Mouse (Mus musculus) left cerebral cortex, adult 11 months (tissue): Measurements from ENCODE around the gene Fosl1.
A peak's percentile ranks its signal among the peaks of the same experiment; 100 is the strongest.

Experiments used
- DNase-seq: peaks from one replicate; pipeline ENCODE4 v3.0.0; 2022; ENCODE audit warnings: low spot score

Gene Fosl1

DNA sequence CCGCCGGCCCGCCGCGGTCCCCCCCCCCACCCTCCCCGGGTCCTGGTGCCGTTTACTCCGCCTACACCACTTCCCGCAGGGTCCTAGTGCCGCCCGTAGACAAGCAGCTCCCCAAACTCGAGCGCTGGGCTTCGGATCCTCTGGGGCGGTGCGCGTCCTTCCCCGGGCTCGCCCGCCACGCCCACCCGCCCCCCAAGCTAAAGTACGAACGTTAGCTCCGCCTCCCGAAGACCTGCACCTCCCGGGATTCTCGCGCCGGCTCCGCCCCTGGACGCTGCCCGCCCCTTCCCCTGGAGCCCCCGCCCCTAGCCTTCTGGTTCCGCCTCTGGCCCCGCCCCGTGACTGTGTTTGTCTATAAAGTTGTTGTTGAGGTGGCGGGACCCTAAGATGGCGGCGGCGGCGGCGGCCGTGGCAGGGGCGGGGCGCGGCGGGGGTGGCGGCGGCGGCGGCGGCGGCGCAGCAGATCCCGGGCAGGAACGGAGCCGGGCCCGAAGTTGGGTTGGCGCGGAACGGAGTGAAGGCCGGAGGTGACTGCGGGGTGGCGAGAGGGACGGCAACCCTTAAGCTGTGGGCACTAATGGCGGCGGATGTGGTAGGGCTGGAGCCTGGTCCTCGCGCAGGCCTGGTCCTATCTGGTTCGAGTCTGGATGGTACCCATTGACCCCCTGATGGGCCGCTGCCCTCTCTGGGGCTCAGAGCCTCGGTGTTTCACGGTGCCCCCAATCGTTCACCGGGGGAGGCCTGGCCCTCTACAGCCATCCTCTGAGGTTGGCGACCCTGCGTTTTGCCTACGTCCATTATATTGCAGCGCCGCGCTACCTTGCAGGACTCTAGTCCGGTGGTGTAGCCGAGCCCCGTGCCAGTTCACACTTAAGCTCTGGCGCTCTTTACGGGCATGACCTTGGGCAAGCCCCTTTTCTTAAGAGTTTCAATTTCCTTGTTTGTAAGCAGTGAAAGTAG, 22.3 kb upstream of the Fosl1 start, which contains the start of the genes Drap1 and AI837181:
Gene Drap1 (minus strand): TSS at position 198 of the 960 bp plus-strand sequence.
Gene AI837181 (plus strand): TSS at position 363 of the 960 bp plus-strand sequence.
- DNase-seq = peak; percentile 85

GRCm38 (mm10) chr19:5425906-5426565, 21.3 kb upstream of the Fosl1 start:
- no peak for DNase-seq

DNA sequence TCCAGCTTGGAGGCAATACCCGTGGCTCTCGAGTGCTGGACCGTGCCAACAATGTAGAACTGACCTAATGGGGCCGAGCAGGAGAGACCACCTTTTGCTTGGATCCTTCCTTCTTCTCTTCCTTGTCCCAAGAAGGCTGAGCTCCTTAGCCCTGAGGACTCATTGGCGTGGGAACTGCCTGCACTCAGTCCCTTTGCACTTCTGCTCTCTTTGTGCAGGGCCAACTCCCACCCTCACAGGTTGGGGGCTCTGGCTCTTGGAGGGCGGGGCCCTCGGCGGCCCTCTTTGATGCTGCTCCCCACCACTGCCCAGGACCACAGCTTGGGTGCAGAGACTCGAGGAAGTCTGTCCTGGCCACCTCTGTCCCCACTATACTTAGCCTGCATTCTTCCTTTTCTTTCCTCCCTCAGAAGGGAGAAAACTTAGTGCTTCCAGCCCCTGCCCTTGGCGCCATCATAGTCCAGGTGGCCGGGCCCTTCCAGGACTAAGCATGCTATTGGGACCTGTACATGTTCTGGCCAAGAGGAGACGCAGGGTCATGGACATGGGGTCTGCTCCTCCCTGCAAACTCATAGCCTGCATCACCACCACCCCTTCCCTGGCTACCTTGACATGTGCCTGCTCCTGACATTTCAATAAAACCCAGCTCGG, 20.6 kb upstream of the Fosl1 start:
- DNase-seq = no peak

DNA sequence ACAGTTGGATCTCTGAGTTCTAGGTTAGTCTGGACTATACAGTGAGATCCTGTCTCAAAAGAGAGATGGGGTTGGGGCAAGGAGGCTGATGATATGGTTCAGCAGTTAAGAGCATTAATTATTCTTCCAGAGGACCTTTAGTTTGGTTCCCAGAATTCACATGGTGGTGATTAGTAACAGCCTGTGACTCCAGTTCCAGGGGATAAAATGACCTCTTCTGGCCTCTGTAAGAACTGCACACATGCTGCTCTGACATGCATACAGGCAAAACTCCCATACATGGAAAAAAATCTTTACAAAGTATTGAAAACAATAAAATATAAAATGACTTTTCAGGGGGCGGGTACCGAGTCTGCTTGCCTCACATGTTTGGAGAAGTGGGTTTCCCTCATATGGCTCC, 19.3 kb upstream of the Fosl1 start:
- no peak for DNase-seq

- no peak for DNase-seq
Observed at GRCm38 (mm10) chr19:5429219-5429618, 18.1 kb upstream of the Fosl1 start.

DNA sequence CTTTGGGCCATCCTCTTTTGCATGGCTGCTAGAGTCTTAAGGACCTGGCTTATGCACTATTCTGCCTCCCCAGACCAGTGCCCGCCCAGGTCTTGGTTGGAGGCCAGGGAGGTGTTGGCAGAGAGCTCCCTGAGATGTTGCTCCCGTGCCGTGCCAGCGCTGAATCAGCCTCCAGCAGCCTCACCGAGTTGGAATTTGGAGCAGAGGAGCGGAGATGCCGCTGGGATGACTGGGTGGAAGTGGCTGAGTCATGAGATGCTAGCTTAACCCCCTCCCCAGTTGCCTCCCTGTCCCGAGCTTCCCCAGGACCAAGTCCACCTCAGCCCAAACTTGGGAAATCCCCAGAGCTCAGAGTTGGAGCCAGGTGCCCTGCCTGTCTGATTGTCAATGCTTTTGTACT, 17.5 kb upstream of the Fosl1 start:
- no peak for DNase-seq

- no peak for DNase-seq
Observed at GRCm38 (mm10) chr19:5430408-5430807, 16.9 kb upstream of the Fosl1 start.

DNA sequence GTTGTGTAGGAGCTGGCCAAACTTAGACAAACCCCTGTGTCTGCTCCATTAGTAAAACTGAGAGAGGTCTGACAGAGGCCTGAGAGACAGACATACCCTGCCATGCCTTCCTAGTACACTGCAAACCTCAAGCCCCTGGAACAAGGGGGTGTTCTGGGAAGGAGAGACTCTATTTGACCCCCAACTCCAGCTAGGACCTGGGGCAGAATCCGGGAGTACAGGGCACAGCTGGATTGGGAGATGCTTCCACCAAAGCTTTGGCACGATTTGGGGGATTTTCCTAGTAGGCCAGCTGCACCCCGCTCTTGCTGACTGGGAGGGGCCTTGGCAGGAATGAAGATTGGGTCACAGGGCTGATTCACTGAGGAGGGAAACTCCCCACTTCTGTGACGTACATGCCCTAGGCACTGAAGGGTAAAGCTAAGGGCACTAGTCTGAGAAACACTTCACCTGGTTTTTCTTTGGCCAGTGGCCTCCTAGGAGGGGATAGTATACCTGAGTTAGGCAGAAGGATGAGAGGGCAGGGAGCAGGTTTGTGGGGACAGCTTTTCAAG, 15.4 kb upstream of the Fosl1 start:
- no peak for DNase-seq

DNA sequence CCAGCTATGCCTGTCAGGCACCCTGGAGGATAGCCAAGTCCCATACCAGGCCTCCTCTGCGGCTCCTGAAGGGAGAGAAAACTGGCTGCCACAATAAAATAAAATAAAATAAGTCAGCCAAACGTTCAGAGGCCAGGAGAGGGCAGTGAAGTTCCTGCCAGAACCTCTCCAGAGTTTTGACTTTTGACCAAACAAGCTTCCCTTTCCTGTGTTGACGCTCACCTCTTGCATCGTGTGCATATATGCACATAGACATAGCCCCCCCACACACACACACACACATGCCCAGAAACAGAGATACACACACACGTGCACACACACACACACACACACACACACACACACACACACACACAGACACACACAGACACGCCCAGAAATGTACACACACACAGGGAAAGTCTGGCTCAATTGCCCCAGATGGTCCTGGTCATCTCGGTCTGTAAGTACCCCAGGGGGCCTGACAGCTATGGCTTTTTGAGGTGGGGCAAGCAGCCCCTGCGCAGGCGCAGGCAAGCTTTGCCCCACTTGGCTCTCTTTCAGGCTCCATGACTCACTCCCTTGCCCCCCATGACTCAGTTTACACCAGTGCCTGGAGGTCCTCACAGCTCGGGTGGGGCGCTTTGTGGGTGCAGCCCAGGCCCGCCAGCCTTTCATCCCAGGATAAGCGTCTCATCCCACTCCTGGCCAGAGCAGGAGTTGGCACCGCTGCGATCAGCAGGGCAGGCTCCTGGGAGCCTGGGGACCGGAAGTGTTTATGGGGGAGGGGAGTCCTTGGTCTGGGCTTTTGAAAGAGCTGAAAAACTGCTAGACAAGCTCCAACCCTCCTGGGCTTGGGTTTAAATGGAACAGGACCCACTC, 14.1 kb upstream of the Fosl1 start:
- no peak for DNase-seq

DNA sequence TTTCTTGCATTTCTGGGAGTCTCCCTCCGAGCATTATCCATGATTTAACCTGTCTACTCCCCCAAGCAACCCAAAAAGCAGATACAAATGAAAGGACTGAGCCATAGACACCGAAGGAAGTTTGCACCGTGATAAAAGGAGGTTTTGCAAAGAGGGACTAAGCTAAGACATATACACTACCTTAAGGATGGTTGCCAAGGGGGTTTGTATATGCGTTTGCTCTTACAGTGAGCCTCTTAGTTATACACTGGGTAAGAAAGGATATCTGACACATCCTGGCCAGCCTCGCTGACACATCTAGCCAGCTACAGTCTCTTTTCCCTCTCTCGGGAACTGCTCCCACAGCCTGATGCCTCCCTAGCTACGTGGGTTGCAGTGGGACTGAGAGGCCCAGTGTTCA, 13.4 kb upstream of the Fosl1 start:
- no peak for DNase-seq

GRCm38 (mm10) chr19:5444371-5444908, 2.9 kb upstream of the Fosl1 start:
- DNase-seq = no peak

GRCm38 (mm10) chr19:5444954-5445353, 2.4 kb upstream of the Fosl1 start:
- no peak for DNase-seq

DNA sequence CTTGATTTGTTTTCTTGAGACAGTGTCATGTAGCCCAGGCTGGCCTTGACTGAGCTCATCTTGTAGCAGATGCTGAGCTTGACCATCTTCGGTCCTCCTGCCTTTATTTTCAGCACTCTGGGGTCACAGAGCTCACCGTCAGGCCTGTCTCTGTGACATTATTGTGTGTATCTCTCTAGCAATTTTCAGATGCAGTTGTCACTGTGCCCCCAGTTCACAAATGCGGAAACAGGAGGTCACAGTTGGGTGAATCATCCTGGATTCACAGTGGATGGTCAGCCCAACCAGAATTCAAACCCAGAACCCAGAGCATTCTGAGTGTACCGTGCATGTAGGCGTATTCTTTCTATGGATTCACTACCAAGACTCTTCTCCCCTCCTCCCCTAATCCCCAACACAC, 1.6 kb upstream of the Fosl1 start:
- DNase-seq = no peak

DNA sequence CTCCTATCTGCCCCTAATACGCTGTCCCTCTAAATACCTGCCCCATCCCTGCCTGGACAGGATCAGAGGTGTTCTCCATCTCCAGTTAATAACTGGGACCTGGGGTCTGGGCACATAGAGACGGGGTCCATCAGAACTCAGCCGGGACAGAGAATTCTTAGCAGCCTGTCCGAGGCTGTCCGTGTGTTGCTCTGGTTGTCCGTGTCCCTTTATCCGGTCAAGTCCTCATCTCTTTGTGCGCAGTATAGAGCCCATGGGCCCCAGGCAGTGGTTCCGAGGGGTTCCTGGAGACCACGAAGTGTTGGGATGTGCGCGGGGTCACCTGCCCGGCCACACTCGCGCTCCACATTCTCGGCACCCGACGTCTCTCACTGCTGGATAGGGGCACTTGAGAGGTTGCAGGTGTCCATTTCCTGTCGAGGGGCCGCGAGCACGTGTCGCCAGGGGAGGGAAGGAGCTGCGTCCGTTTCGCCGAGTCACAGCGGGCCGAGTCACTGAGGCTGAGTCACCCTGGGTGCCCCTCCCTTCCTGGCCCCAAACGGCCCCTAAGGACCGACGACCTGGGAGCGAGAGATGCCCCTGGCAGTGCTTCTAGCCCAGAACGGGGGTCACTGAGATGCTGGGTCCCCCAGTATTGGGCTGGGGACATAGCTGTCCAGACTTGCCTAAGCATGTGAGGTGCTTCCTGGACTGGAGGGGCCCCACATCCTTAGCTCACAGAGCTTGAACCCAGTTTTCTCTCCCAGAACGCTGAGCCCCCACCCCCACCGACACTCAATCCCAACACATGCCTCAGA, 1.2 kb downstream of the Fosl1 start:
- no peak for DNase-seq

DNA sequence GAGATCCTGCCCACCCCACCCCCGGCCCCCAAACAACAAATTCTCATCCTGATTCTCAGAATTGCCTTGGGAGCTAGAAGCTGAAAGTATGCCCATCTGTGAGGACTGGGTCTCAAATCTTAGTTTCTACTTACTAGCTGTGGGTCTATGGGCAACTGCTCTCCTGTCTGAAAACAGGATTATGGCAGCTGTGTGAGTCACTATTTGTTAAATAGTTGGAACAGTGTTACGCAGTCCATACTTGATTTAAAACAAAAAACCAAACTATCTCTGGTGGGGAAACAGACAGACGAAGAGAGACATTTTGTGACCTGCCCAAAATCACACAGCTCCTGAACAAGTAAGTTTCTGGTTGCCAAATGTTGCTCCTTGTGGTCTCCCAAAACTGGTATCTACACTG, 2.3 kb downstream of the Fosl1 start:
- DNase-seq = no peak

DNA sequence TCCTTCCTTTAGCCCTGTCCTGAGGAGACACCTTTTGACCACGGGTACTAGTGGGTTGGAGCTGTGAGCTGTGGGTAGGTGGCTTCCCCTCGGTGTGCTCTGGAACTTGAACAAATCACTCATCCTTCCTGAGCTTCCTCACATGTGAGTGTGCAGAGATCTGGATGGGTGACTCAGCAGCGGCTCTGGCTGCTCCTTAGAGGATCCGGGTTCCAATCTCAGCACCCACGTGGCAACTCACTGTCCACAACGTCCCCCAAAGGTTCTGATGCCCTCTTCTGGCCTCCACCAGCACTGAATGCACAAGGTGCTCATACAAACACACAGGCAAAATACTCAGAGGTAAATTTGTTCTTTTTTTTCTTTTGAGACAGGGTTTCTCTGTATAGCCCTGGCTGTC, 4.4 kb downstream of the Fosl1 start:
- no peak for DNase-seq

DNA sequence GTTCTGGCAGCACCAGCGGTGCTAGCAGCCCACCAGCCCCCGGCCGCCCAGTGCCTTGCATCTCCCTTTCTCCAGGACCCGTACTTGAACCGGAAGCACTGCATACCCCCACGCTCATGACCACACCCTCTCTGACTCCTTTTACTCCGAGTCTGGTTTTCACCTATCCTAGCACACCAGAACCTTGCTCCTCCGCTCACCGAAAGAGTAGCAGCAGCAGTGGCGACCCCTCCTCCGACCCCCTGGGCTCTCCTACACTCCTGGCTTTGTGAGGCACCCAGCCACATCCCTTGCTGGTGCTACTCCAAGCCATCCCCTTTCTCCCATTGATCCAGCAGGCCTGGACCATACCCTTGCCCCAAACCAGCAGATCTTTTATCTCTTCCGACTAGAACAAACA, 7.7 kb downstream of the Fosl1 start:
- no peak for DNase-seq

- DNase-seq = no peak
Observed at GRCm38 (mm10) chr19:5455568-5455967, 8.2 kb downstream of the Fosl1 start.

DNA sequence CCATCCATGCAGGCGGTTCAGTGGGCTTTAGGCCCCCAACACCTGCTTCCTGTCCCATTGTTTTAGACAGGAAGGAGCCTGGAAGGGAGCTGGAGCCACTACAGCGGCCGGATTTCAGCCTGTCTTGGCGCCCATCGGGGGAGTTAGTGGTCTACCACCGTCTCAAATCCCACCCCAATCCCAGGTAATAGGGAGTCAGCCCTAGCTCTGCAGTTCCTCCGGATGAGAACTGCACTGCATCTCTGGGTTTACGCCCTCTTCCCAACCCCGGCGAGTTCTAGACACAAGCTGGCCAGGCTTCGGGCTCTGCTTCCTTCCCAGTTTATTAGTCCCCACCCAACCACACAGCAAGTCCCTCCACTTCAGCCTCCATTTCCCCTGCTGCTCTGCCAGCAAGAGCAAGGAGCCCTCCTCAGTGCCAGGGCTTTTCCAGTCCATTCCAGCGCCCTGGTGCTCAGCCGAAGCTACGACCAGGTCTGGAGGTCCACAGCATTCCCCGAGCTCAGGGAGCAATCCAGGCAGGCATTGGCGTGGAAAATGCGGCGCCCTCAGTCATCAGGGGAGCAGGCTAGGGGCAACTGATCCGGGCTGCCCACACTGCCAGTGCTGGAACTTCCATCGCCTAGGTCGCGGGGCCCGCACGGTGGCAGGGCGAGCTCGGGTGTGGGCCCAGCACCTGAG, 9.0 kb downstream of the Fosl1 start:
- DNase-seq = no peak
